Mouse (Mus musculus): ENCODE measurements around the gene Pcp2. TPM values are rescaled to one million over a fixed set of nuclear protein-coding genes. Genes with fewer than 3 reads are reported as not detected.
"Not testable (repeated sequence)": the region's sequence is repeated elsewhere in the genome, so short reads cannot be mapped to it uniquely, and the experiment has no call there.

Gene Pcp2
- polyA plus RNA-seq, 1 experiment from 2014 or later, result 1.7 TPM

DNA sequence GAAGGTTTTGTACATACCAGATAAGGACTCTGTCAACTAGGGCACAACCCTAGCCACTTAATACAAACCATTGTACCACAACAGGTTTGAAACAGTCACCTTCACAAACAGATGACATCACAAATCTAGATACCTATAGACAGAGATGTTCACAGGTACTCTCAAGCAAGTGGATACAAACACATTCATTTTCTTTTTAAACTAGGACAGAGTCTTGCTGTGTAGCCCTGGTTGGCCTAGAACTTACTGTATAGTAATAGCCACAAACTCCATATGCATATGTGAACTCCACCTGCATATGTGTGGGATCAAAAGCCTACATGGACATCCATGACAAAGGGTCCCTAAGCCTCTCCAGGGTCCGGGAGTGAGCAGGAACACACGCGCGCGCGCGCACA is 38.4 kb downstream of the Pcp2 start, which contains the start of gene Camsap3:
TSS of gene Camsap3 (plus strand) at position 301 of the 398 bp plus-strand sequence.
- WGBS, result 0% methylated on average over 7 of the region's 7 CpGs
- Histone ChIP-seq H3K27ac (ENCODE audit: low read length) (peak within 1 kb of the TSS; percentile 91), H3K27me3 (ENCODE audit: control insufficient read depth, insufficient read depth, low read depth, low read length) (no peaks in the 10 kb centered on the region), H3K4me1 (ENCODE audit: control insufficient read depth, insufficient read depth, low read length) (no peaks in the 10 kb centered on the region; the same call in 1 of the 2 replicates), H3K36me3 (ENCODE audit: control insufficient read depth, insufficient read depth, low read length) (no peaks in the 10 kb centered on the region), H3K9ac (ENCODE audit: low read depth, low read length) (peak within 1 kb of the TSS; percentile 95), H3K4me3 (ENCODE audit: low read depth, low read length) (peak within 1 kb of the TSS; percentile 96), H3K4me2 (ENCODE audit: low read length) (peak within 1 kb of the TSS; percentile 79), H3K9me3 (replicated peaks; ENCODE audit: control insufficient read depth, low read length, poor library complexity, severe bottlenecking) (no peaks in the 10 kb centered on the region)
- ATAC-seq, result peak; percentile 0; the same call in 1 of the 2 replicates

DNA sequence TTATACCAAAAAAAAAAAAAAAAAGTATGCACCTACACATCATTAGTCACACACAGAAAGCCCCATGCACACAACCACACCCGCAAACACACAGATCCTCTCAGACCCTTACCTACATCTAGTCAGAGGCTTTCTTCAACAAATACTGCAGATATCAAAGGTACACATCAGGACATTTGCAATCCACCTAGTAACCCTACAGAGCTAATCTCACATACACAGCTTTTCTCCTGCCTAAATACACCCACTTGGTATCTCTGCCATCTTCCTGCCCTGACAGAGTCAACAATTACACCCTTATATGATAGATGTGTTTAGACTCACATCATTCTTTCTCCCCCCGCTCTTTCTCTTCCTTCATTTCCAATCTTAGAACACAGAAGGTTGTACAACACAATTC is 38.9 kb downstream of the Pcp2 start:
- Histone ChIP-seq H3K9me3 (replicated peaks; ENCODE audit: control insufficient read depth, low read length, poor library complexity, severe bottlenecking) (no peaks in the 10 kb centered on the region), H3K4me1 (ENCODE audit: control insufficient read depth, insufficient read depth, low read length) (no peaks in the 10 kb centered on the region; the same call in 1 of the 2 replicates), H3K4me2 (ENCODE audit: low read length) (no peak overlapping the region), H3K27me3 (ENCODE audit: control insufficient read depth, insufficient read depth, low read depth, low read length) (no peaks in the 10 kb centered on the region), H3K36me3 (ENCODE audit: control insufficient read depth, insufficient read depth, low read length) (no peaks in the 10 kb centered on the region), H3K9ac (ENCODE audit: low read depth, low read length) (no peak overlapping the region), H3K27ac (ENCODE audit: low read length) (no peak overlapping the region), H3K4me3 (ENCODE audit: low read depth, low read length) (no peak overlapping the region)
- 98% methylated on average over 2 of the region's 2 CpGs for WGBS
- ATAC-seq, result no peak

DNA sequence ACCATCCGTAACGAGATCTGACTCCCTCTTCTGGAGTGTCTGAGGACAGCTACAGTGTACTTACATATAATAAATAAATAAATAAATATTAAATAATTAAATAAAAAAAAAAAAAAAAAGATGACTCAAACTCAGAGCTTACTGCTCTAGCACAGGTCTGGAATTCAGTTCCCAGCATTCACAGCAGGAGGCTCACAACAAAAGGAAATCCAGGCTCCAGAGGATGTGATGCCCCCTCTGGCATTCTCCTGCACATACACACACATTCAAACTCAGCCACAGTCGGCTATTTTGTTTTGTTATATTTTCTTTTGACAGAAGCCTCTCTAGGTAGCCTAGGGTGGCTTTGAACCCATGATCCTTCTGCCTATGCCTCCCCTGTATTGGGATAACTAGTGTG is 43.4 kb downstream of the Pcp2 start:
- H3K9me3 ChIP-seq (replicated peaks; ENCODE audit: control insufficient read depth, low read length, poor library complexity, severe bottlenecking); H3K4me2 ChIP-seq (ENCODE audit: low read length); H3K4me1 ChIP-seq (ENCODE audit: control insufficient read depth, insufficient read depth, low read length); H3K27ac ChIP-seq (ENCODE audit: low read length); H3K4me3 ChIP-seq (ENCODE audit: low read depth, low read length); H3K36me3 ChIP-seq (ENCODE audit: control insufficient read depth, insufficient read depth, low read length); H3K27me3 ChIP-seq (ENCODE audit: control insufficient read depth, insufficient read depth, low read depth, low read length); ATAC-seq; H3K9ac ChIP-seq (ENCODE audit: low read depth, low read length): not testable (repeated sequence)
- WGBS, result 77% methylated on average over 1 of the region's 3 CpGs

DNA sequence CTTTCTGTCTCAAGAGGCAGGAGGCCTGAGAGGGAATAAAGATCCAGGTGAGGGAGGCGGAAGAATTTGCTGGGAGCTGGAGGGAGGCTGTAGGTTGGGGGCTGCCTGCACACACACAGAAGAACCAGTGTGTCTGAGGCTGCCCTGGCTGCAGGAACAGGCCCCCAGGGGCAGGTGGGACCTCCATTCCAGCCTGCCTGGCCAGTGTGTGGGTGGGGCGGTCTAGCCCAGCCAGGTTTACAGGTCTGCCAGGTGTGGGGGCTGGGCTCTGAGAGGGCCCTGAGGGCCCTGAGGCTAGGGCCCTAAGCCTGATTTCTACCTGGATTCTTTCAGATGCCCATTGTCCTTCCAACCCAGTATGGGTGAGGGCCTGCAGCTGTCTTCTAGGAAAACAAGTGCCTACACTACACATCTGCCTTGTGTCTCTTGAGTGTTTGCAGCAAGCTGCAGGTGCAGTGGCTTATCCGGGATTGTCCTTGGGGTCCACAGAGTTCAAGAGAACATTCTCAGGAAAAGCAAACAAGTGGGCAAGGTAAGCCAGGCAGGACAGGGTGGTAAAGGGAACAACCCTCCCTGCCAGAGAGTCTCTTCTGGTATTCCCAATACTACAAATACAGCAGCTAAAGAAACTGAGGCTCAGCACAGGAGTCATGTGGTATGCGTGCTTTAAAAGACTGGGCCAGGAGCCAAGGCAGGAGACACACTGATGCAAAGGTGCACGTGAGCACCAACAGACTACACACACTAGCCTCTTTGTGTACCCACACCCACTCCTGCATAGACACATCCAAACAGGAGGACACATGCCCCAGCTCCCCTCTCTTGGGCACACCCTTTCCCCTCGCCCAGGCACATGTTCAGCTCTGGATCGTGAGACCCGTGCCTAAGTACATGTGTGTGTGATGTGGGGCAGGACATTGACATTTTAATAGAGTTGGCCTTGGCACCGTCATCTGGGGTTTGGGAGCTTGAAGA is 45.7 kb downstream of the Pcp2 start:
- no peaks in the 10 kb centered on the region for H3K9me3 ChIP-seq (replicated peaks; ENCODE audit: control insufficient read depth, low read length, poor library complexity, severe bottlenecking)
- H3K4me3 ChIP-seq (ENCODE audit: low read depth, low read length), result no peak overlapping the region
- no peaks in the 10 kb centered on the region for H3K27me3 ChIP-seq (ENCODE audit: control insufficient read depth, insufficient read depth, low read depth, low read length)
- H3K4me2 ChIP-seq (ENCODE audit: low read length), result no peak overlapping the region
- no peaks in the 10 kb centered on the region for H3K36me3 ChIP-seq (ENCODE audit: control insufficient read depth, insufficient read depth, low read length)
- H3K9ac ChIP-seq (ENCODE audit: low read depth, low read length), result 0 out of 2 replicates have a peak overlapping the region, but pooled peaks have one; percentile 20
- no peak overlapping the region for H3K27ac ChIP-seq (ENCODE audit: low read length)
- no peak for ATAC-seq
- WGBS, result 83% methylated on average over 9 of the region's 9 CpGs
- no peaks in the 10 kb centered on the region for H3K4me1 ChIP-seq (ENCODE audit: control insufficient read depth, insufficient read depth, low read length)

DNA sequence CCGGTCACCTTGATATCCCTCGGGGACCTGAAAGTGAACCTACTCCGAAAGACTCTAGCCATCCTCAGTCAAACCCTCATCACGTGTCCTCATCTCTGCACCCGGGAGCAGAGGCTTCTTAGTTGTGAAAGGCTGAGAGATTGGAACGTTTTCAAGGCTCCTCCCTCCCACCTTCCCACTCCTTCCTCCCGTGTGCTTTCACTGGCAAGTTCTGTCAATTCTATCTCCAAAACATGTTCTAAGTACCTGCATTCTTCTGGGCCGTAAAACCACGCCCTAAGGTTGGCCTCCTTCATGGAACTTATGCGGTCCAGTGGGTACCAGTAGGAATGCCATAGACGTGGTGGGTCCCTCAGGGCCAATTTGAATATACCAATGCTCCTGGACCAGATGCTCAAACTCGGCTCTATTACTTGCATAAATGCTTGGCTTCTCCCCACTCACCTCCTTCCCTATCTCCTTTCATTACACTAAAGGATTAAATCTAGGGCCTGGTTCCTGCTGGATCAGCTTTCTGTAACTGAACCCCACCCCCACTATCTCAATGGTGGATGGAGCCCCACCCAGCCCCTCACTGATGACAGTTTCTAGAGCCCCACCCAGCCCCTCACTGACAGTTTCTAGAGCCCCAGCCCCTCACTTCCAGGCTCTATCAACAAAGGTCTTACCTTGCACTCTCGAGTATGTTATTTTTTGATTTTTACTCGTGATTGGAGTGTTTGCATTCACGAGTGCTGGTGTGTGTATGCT is 49.0 kb downstream of the Pcp2 start:
- 82% methylated on average over 15 of the region's 15 CpGs for WGBS
- H3K4me3 ChIP-seq (ENCODE audit: low read depth, low read length), result no peak overlapping the region
- no peak overlapping the region for H3K27ac ChIP-seq (ENCODE audit: low read length)
- no peaks in the 10 kb centered on the region for H3K27me3 ChIP-seq (ENCODE audit: control insufficient read depth, insufficient read depth, low read depth, low read length)
- H3K4me1 ChIP-seq (ENCODE audit: control insufficient read depth, insufficient read depth, low read length), result no peaks in the 10 kb centered on the region
- no peaks in the 10 kb centered on the region for H3K9me3 ChIP-seq (replicated peaks; ENCODE audit: control insufficient read depth, low read length, poor library complexity, severe bottlenecking)
- H3K9ac ChIP-seq (ENCODE audit: low read depth, low read length), result no peak overlapping the region
- no peaks in the 10 kb centered on the region for H3K36me3 ChIP-seq (ENCODE audit: control insufficient read depth, insufficient read depth, low read length)
- no peak for ATAC-seq
- H3K4me2 ChIP-seq (ENCODE audit: low read length), result no peak overlapping the region

DNA sequence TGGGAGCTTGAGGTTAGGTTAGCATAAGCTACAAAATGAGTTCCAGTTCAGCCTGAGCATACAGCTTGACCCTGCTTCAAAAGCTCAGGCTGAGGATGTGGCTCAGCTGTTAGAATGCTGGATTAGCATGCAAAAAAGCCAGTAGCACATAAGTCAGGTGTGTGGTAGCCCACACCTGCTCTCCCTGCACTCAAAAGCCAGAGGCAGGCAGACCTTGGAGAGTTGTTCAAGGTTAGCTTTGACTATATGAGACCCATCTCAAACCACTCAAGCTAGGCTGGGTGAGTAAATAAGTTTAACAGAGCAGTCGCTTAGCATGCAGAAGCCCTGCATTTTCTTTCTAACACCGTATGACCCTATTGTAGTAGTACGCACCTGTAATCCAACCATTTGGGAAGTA is 50.8 kb downstream of the Pcp2 start:
- no peaks in the 10 kb centered on the region for H3K36me3 ChIP-seq (ENCODE audit: control insufficient read depth, insufficient read depth, low read length)
- no peaks in the 10 kb centered on the region for H3K9me3 ChIP-seq (replicated peaks; ENCODE audit: control insufficient read depth, low read length, poor library complexity, severe bottlenecking)
- H3K4me2 ChIP-seq (ENCODE audit: low read length), result no peak overlapping the region
- ATAC-seq, result no peak
- no peak overlapping the region for H3K9ac ChIP-seq (ENCODE audit: low read depth, low read length)
- H3K27ac ChIP-seq (ENCODE audit: low read length), result no peak overlapping the region
- H3K4me1 ChIP-seq (ENCODE audit: control insufficient read depth, insufficient read depth, low read length), result no peaks in the 10 kb centered on the region
- 96% methylated on average over 3 of the region's 3 CpGs for WGBS
- H3K27me3 ChIP-seq (ENCODE audit: control insufficient read depth, insufficient read depth, low read depth, low read length), result no peaks in the 10 kb centered on the region
- no peak overlapping the region for H3K4me3 ChIP-seq (ENCODE audit: low read depth, low read length)

Other genes with a start within 250 kb of the Pcp2 start
- gene Arhgef18, start 232.5 kb downstream of the Pcp2 start, polyA plus RNA-seq (2015; fragmentation: Nextera tagmentation; extraction: Ambion mirVana), result 12.0 and 12.1 TPM in 2 replicates
- gene Pex11g, start 157.9 kb downstream of the Pcp2 start, polyA plus RNA-seq (2015; fragmentation: Nextera tagmentation; extraction: Ambion mirVana), result 4.5 and 5.0 TPM in 2 replicates
- 0.31 and 0.46 TPM in 2 replicates for gene Tex45, start 154.7 kb downstream of the Pcp2 start, polyA plus RNA-seq (2015; fragmentation: Nextera tagmentation; extraction: Ambion mirVana)
- gene Zfp358, start 132.4 kb downstream of the Pcp2 start, polyA plus RNA-seq (2015; fragmentation: Nextera tagmentation; extraction: Ambion mirVana), result 65.8 and 75.3 TPM in 2 replicates
- 121 and 129 TPM in 2 replicates for gene Mcoln1, start 125.1 kb downstream of the Pcp2 start, polyA plus RNA-seq (2015; fragmentation: Nextera tagmentation; extraction: Ambion mirVana)
- gene Pnpla6, start 110.2 kb downstream of the Pcp2 start, polyA plus RNA-seq (2015; fragmentation: Nextera tagmentation; extraction: Ambion mirVana), result 43.6 and 49.8 TPM in 2 replicates
- 0.39 and 0.60 TPM in 2 replicates for gene C330021F23Rik, start 57.6 kb downstream of the Pcp2 start, polyA plus RNA-seq (2015; fragmentation: Nextera tagmentation; extraction: Ambion mirVana)
- 45.1 and 48.7 TPM in 2 replicates for gene Camsap3, start 38.3 kb downstream of the Pcp2 start, polyA plus RNA-seq (2015; fragmentation: Nextera tagmentation; extraction: Ambion mirVana)
- 51.8 and 52.4 TPM in 2 replicates for gene Xab2, start 4.2 kb downstream of the Pcp2 start, polyA plus RNA-seq (2015; fragmentation: Nextera tagmentation; extraction: Ambion mirVana)
- gene Pet100, start 4.0 kb downstream of the Pcp2 start, polyA plus RNA-seq (2015; fragmentation: Nextera tagmentation; extraction: Ambion mirVana), result 63.5 and 68.0 TPM in 2 replicates
- gene Stxbp2, start 5.4 kb upstream of the Pcp2 start, polyA plus RNA-seq (2015; fragmentation: Nextera tagmentation; extraction: Ambion mirVana), result 41.4 and 46.2 TPM in 2 replicates
- gene Retn, start 30.2 kb upstream of the Pcp2 start, polyA plus RNA-seq (2015; fragmentation: Nextera tagmentation; extraction: Ambion mirVana), result 0.33 and 1.0 TPM in 2 replicates
- 0.19 and 0.24 TPM in 2 replicates for gene Mcemp1, start 40.2 kb upstream of the Pcp2 start, polyA plus RNA-seq (2015; fragmentation: Nextera tagmentation; extraction: Ambion mirVana)
- gene Fcor, start 46.8 kb upstream of the Pcp2 start, polyA plus RNA-seq (2015; fragmentation: Nextera tagmentation; extraction: Ambion mirVana), result 16.8 and 20.9 TPM in 2 replicates
- 71.6 and 72.5 TPM in 2 replicates for gene Trappc5, start 50.8 kb upstream of the Pcp2 start, polyA plus RNA-seq (2015; fragmentation: Nextera tagmentation; extraction: Ambion mirVana)
- 0.57 and 0.63 TPM in 2 replicates for gene Fcer2a, start 68.6 kb upstream of the Pcp2 start, polyA plus RNA-seq (2015; fragmentation: Nextera tagmentation; extraction: Ambion mirVana)
- not detected in 2 replicates for gene Clec4g, start 95.1 kb upstream of the Pcp2 start, polyA plus RNA-seq (2015; fragmentation: Nextera tagmentation; extraction: Ambion mirVana)
- not detected in 2 replicates for gene Cd209a, start 123.4 kb upstream of the Pcp2 start, polyA plus RNA-seq (2015; fragmentation: Nextera tagmentation; extraction: Ambion mirVana)
- not detected in 2 replicates for gene Cd209e, start 228.8 kb upstream of the Pcp2 start, polyA plus RNA-seq (2015; fragmentation: Nextera tagmentation; extraction: Ambion mirVana)